Mouse (Mus musculus) neural tube, embryonic 10.5 days (tissue): ENCODE data around the gene Mfrp.

Experiments used
- DNase-seq: peaks from one replicate; pipeline ENCODE4 v3.0.0-alpha.2; 2017; ENCODE audit warnings: low spot score; ENCODE audit errors: extremely low spot score

The Mfrp gene

DNA sequence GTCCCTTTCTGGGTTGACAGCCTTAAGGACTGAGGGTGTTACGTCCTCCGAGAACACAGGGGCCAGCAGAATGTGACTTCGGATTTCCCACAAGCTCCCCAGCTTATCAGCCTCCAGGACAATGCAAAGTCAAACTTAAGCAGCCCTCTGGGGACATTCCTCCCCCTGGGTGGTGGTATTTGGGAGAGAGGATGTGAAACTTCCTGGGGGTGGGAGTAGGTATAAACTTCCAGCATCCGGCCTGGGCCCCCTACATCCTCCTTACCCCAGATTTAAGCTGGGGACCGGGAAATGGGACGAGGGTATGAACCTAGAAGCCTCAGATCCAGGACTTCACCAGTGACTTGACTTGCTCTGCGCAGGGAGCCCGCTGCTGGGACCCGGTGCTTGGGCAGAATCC is 28.1 kb downstream of the Mfrp start:
- DNase-seq, result no peak

DNA sequence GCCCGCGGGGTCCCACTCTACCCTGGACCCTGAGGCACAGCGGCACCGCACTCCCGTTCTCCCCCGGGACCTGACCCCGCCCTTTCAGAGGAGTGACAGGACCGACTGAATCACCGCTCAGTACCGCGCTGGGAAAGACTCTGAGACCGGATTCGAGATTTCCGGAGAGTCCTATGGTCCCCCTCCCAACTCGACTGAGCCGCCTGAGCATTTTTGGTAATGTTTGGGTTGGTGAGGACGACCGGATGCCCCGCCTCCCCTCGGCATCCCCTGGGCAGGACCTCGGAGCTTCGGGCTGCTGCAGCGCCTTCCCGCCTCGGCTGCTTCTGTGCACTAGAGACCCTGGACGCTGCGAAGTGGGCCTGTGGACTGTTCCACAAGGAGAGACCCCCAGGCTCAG is 28.5 kb downstream of the Mfrp start:
- DNase-seq, result peak; percentile 74

- peak; percentile 61 for DNase-seq
These were observed 29.2 kb downstream of the Mfrp start for GRCm38 (mm10) chr9:44130581-44131275.

GRCm38 (mm10) chr9:44131276-44131590 is 29.7 kb downstream of the Mfrp start:
- peak; percentile 29 for DNase-seq

DNA sequence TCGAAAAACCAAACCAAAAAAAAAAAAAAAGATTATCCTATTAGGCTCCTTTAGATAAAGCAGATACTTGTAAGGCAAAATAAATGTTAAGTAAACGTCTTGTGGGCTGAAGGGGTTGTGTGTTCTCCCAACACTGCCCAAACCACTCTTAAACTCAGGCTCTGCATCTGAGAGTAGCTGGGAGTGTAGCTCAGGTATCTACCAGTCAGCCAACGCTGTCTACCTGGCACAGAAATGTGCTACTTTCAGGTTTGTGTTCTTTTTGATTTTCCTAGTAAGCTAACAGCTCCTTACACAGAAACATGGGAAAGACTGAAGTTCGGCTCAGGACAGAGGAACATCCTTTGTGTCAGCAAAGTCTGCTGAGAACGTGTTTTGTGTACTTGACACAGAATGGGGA is 30.7 kb downstream of the Mfrp start:
- DNase-seq, result no peak

DNA sequence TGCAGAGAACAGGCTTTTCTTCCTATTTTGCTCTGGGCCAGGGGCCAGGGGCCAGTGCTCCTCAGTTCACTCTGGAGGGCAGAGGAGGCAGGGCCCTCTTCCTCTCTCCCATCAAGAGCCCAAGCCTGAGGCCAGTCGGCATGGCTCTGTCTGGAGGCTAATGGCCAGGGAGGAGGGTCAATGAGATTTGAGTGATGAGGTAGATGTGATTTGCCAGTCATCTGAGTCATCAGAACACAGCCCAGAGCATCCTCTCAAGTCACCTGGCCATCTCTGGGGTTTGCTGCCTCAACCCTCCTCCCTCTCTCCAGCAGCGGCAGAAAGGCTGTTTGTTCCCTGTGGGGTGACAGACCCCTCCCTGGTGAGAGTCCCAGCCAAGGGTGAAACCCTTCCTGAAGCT is 31.8 kb downstream of the Mfrp start:
- DNase-seq, result no peak

- peak; percentile 72 for DNase-seq
These were observed 32.7 kb downstream of the Mfrp start, which contains the start of gene Mcam for GRCm38 (mm10) chr9:44134101-44134850. Gene Mcam, plus strand, starts transcription at chr9:44134469.

DNA sequence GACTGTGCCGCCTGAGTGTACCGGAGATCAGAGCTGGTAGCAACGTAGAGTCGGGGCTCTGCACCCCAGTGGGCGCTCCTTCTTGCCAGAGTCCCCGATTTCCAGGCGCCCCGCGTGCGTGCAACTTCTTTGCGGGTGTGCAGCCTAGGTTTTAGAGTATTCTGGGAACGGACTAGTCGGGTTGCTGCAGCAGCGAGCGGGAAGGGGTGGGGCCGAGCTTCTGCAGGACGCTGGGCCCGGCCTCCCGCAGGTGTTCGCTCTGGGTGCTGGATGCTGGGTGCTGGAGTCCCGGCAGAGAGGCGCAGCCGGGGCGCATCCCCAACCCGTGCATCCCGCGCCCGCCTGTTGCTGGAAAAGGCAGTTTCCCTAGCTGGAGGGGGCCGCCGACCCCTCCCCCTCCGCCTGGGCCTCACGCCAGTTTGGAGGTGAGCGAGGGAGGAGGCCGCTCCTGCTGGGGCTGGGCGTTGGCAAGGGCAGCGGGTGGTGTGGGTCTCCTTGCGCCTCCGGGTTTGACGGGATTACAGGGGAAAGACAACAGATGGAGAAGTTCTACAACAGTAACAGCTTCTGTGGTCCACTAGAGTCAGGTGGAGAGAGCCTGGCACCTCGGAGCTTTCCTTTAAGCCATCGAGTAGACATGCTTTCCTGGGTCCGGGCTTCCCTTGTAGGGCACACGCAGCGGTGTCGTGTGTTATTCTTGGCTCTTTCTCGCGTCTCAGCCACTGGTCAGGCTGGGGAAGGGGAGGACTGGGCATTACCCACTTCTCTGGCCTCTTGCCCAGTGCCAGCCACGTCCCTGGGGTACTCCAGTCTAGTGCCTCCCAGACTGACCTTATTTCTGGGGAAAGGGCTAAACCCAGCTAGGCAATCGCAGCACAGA is 33.6 kb downstream of the Mfrp start:
- peak; percentile 43 for DNase-seq

DNA sequence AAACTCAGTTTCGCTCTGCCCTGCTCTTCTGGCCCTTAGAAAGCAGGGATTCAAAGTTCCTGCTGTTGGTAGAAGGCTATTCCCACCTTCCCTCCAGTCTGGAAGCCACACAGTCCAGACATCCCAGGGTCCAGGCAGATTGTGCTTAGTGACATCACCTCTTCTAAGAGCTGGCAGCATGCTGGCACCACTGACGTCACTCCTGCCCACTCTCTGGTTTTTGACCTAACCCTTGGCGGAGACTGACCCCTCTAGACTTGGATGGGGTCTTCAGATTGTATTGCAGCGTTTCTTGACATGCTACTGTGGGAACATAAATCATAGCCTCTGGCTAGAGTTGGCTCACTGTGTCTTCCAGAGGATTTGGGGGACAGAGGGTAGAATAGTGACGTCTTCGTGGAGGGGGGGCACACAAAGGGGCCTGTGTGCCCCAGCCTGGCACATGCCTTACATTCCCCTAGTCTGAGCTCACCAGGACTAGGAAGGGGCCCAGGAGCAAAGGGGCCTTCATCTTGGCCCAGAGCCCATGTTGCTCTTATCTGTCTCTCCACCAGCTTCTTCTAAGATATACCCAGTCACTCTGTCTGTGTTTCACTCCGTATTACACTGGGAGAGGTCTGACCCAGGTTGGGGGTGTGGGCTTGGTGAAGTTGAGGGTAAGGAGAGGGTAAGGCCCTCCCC is 34.3 kb downstream of the Mfrp start:
- DNase-seq, result no peak

GRCm38 (mm10) chr9:44137846-44138245 is 36.3 kb downstream of the Mfrp start:
- DNase-seq, result no peak

DNA sequence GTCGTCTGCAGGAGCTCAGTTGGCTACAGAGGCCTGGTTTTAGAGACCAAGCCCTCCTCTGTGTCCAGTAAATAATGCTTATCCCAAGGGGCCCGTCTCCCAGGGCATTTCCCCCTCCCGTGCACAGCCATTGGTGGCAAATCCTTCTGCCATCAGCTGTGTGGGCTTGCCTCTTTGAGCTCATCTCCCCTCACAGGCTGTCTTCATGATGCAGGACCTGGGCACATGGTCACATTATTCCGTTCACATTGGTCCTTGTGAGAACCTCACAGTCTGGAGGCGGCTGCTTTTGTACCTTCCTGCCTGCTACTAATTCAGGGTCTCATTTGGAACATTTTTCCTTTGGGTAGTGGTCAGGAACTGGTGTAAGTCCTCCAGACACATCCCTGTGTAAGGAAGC is 40.4 kb downstream of the Mfrp start:
- no peak for DNase-seq

- DNase-seq, result no peak
These were observed 41.9 kb downstream of the Mfrp start for GRCm38 (mm10) chr9:44143421-44143820.

- DNase-seq, result no peak
These were observed 42.6 kb downstream of the Mfrp start for GRCm38 (mm10) chr9:44144023-44144717.

- no peak for DNase-seq
These were observed 43.2 kb downstream of the Mfrp start for GRCm38 (mm10) chr9:44144718-44145060.

DNA sequence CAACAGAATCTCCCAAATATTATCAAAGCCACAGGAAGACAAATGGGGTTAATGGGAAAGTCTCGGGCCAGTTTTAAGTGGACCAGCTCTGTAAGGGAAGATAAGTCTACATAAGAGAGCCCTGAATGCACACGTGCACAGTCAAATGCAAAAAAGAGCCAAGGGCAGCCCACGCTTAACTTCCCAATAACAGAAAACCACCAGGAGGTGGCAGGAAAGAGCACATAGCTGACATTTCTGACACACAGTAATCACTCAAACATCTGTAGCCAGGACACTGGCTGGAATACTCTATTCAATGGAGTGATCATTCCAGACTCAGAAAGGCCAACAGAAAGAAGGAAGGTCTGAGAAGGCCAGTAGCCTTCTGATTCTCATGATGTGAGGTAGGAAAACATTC is 45.8 kb downstream of the Mfrp start:
- no peak for DNase-seq
